Mouse (Mus musculus): ENCODE results near the gene Pitpna. TPM values are rescaled to one million over a fixed set of nuclear protein-coding genes. Genes with fewer than 3 reads are reported as not detected.

Gene Pitpna
- 100 to 1,000 TPM; 318 to 366 TPM for polyA plus RNA-seq (2017; shearing (Covaris generic))

DNA sequence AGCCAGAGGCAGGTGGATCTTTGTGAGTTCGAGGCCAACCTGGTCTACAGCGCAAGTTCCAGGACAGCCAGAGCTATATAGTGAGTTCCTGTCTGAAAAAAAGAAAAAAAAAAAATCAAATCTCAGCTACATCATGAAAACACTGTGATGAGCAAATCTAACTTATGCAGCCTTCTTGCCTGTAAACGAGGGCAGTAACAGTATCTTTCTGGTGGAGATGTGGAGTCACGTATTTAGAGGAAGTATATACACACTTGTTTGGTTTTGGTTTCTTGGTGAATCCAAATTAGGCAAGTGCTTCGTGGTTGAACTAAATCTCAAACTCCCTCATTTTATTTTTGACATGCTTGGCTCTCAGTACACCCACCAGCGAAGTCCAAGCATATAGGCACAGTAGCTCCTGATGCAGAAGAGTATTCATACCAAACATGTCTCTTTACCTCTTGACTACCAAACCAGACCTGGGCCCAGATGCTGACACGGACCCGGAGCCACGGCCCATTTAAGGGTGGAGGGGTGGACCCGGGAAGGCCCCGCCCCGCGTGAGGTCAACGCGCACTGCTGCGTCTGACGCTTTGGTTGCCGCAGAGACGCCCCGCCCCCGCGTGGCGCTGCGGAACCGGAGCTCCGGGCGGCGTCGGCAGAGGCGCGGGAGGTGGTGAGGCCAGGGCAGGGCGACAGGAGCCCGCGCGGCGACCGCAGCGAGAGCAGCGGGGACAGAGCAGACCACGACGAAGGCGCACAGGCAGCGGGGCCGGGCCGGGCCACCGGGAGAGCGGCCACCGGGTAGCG lies at the start of gene Pitpna:
Pitpna (plus strand) TSS at position 605 of the 792 bp plus-strand sequence.

DNA sequence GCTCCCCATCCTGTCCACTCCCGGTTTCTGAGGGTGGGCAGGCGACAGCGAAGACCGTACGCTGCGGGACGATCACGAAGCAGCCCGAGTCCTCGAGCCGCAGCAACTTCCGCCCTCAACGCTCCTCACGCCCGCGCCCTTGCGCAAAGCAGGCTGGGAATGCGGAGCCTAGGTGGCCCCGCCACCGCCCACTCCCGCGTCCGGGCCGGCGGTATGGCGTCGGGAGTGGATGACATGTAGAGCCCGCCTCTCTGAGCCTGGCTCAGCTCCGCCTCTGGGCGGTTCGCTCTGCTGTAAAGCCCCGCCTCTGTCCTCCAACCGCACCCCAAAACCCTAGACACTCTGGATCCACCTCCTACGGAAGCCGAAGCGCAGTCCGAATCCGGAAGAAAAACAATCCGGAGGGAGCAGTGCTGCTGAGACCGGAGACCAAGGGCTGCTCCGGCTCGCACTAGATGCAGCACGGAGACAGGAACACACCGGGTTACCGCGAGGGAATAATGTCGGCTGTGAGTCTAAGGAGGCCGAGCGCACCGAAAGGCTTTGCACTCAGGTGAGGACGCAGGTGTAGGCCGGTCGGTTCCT lies 42.8 kb downstream of the Pitpna start, which contains the start of gene Inpp5k:
Inpp5k (plus strand) TSS at position 344 of the 585 bp plus-strand sequence.

DNA sequence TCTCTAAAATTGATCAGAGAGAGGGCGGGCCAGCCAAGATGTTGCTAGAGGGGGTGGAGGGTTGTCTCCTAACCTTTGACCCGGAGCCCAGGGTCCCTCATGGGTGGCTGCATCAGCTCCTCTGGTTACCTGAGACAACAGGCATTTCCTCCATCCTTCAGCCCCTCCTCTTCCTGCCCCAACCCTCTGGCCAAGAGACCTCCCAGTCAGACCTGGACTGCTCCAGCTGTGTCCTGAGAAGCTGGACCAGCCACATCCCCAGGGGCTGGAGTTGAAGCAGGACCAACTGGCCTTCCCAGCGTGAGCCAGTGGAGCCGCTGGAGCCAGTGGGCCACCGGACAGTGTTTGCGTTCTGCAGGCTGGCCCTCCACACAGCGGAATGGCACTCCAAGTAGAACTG lies 62.4 kb downstream of the Pitpna start, which contains the start of gene Myo1c:
Myo1c (plus strand) TSS at position 194 of the 400 bp plus-strand sequence.

Other genes starting within 250 kb of the Pitpna start
- 100 to 1,000 TPM; 121 to 135 TPM for gene Rpa1, start 239.8 kb upstream of the Pitpna start, polyA plus RNA-seq (2017; shearing (Covaris generic))
- 10 to 100 TPM; 14.2 to 19.9 TPM for gene Smyd4, start 239.7 kb upstream of the Pitpna start, polyA plus RNA-seq (2017; shearing (Covaris generic))
- gene Serpinf1, start 165.4 kb upstream of the Pitpna start, polyA plus RNA-seq (2017; shearing (Covaris generic)): 1 to 10 TPM; 3.9 to 5.6 TPM
- gene Serpinf2, start 148.5 kb upstream of the Pitpna start, polyA plus RNA-seq (2017; shearing (Covaris generic)): under 1 TPM in 1 of 2 experiments, not detected in 1; 0.17 TPM
- 10 to 100 TPM; 13.6 to 14.9 TPM for gene Wdr81, start 133.4 kb upstream of the Pitpna start, polyA plus RNA-seq (2017; shearing (Covaris generic))
- 10 to 100 TPM in 1 of 2 experiments, 1 to 10 TPM in 1; 4.4 to 11.1 TPM for gene Tlcd2, start 126.4 kb upstream of the Pitpna start, polyA plus RNA-seq (2017; shearing (Covaris generic))
- 10 to 100 TPM; 50.5 to 54.7 TPM for gene Prpf8, start 101.3 kb upstream of the Pitpna start, polyA plus RNA-seq (2017; shearing (Covaris generic))
- under 1 TPM; 0.24 to 0.40 TPM for gene Rilp, start 78.0 kb upstream of the Pitpna start, polyA plus RNA-seq (2017; shearing (Covaris generic))
- gene Scarf1, start 74.6 kb upstream of the Pitpna start, polyA plus RNA-seq (2017; shearing (Covaris generic)): 1 to 10 TPM; 1.2 to 5.0 TPM
- 10 to 100 TPM; 34.3 to 47.3 TPM for gene Slc43a2, start 56.4 kb upstream of the Pitpna start, polyA plus RNA-seq (2017; shearing (Covaris generic))
- gene Inpp5k, start 42.9 kb downstream of the Pitpna start, polyA plus RNA-seq (2017; shearing (Covaris generic)): 100 to 1,000 TPM; 117 to 127 TPM
- 10 to 100 TPM; 40.1 to 45.4 TPM for gene Myo1c, start 62.4 kb downstream of the Pitpna start, polyA plus RNA-seq (2017; shearing (Covaris generic))
- 10 to 100 TPM; 47.7 to 62.6 TPM for gene Crk, start 91.2 kb downstream of the Pitpna start, polyA plus RNA-seq (2017; shearing (Covaris generic))
- 100 to 1,000 TPM; 191 to 194 TPM for gene Ywhae, start 144.8 kb downstream of the Pitpna start, polyA plus RNA-seq (2017; shearing (Covaris generic))
- gene Doc2b, start 208.0 kb downstream of the Pitpna start, polyA plus RNA-seq (2017; shearing (Covaris generic)): under 1 TPM; 0.04 to 0.09 TPM

All from inflammation-experienced regulatory T-cells (primary cell).